ENCODE assay signal across 21 mouse cellular contexts in the genomic region with DNA sequence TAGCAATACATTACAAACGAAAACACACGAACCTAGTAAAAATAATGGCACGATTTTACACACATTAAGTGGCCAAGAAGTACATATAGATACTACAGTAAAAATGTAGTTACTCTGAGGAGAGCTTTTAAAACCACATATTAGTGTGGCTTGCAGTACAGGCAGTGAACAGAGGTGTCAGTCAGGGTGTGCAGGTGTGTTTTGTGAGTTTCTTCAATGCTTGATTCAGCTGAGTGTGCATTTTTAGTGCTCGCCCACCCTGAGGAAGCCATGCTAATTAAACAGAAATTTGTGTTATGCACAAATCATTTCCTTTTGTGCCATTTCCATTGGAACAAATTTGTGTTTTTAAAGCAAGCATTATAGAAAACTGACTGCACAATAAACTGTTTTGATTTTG.
A peak's percentile ranks its signal among the peaks of the same experiment; 100 is the strongest.
DNase-seq lines count a peak whose midpoint lies in the region; ATAC-seq and TF ChIP-seq lines count a peak whose summit lies in the region.
"Had no signal": no experiment of that assay in that cellular context is flagged by ENCODE, and none has a peak within 500 bp of the region (broad histone marks: within the 10 kb centered on the region; RNA-seq: fewer than 3 reads in every experiment).

No protein-coding gene starts in this region.

- intact Hi-C loops in left cerebral cortex, adult 2 months (cut with DNase I): no loop called here
- intact Hi-C loops in left cerebral cortex, postnatal 36 days (cut with DNase I): no loop called here

- peak; percentile 8; the same call in 1 of the 2 replicates for TF ChIP-seq CTCF in left cerebral cortex, adult 2 months (IDR thresholded peaks at IDR 0.05)
- peak in 1 of 2 experiments; percentile 17; a peak in 1 of 4 replicates for TF ChIP-seq CTCF in CH12.LX (conservative IDR thresholded peaks at IDR 0.05 in 1 of 2, IDR thresholded peaks at IDR 0.05 in 1 of 2; ENCODE audit: low read depth in 2 of 2, low read length in 2 of 2)

- dilution Hi-C loops in CH12.LX (cut with MboI; ENCODE audit: extremely low pct_ligation_motif_present, extremely low pct_unique_long_range_greater_than_20kb, low sequenced_read_pairs): no loop called here

- TF ChIP-seq RAD21 in CH12.LX (IDR thresholded peaks at IDR 0.05; ENCODE audit: low read depth, low read length): peak; percentile 24

- H3K36me3 ChIP-seq in CH12.LX (replicated peaks in 1 of 2; ENCODE audit: control insufficient read depth in 1 of 2, insufficient read depth in 1 of 2, low read length in 1 of 2): no peaks in the 10 kb centered on the region
- H3K36me3 ChIP-seq: embryonic facial prominence, embryonic 13.5 days; forebrain, embryonic 12.5 days; G1E; heart, embryonic 13.5 days; hindbrain, embryonic 12.5 days had no signal

- TF ChIP-seq EP300 in CH12.LX (IDR thresholded peaks at IDR 0.05; ENCODE audit: low read length): no peak

- no peaks in the 10 kb centered on the region for H3K79me2 ChIP-seq in CH12.LX (replicated peaks; ENCODE audit: control insufficient read depth, extremely low read depth, insufficient read depth, poor library complexity, severe bottlenecking)

- no peak overlapping the region for H3K4me2 ChIP-seq in CH12.LX (ENCODE audit: insufficient read depth, low read depth, poor library complexity, severe bottlenecking)
- H3K4me2 ChIP-seq: embryonic facial prominence, embryonic 13.5 days; forebrain, embryonic 12.5 days; heart, embryonic 13.5 days; hindbrain, embryonic 12.5 days had no signal

- TF ChIP-seq POLR2A in CH12.LX (IDR thresholded peaks at IDR 0.05; ENCODE audit: low read depth, low read length): no peak

- in situ Hi-C loops in CH12.LX (cut with MboI; ENCODE audit: low pct_ligation_motif_present, low pct_unique_long_range_greater_than_20kb, low sequenced_read_pairs): no loop called here

- H3K4me1 ChIP-seq in CH12.LX (ENCODE audit: control insufficient read depth in 1 of 2, insufficient read depth in 2 of 2): peaks cover 0 to 15% of the 10 kb centered on the region in 2 experiments; a peak in 2 of 4 replicates
- H3K4me1 ChIP-seq: embryonic facial prominence, embryonic 13.5 days; forebrain, embryonic 12.5 days; heart, embryonic 13.5 days; hindbrain, embryonic 12.5 days had no signal

- H3K27ac ChIP-seq in left cerebral cortex, adult 2 months: no peak overlapping the region
- no peak overlapping the region for H3K27ac ChIP-seq in CH12.LX (ENCODE audit: insufficient read depth, low read depth)
- H3K27ac ChIP-seq: embryonic facial prominence, embryonic 13.5 days; forebrain, embryonic 12.5 days; heart, embryonic 13.5 days; hindbrain, embryonic 12.5 days had no signal

- ATAC-seq in frontal cortex, adult (ENCODE audit: low TSS enrichment): peak; percentile 59; the same call in 1 of the 2 replicates
- ATAC-seq in common myeloid progenitor, adult 5-6 weeks (replicated peaks; ENCODE audit: low read depth, poor library complexity, severe bottlenecking): 0 out of 2 replicates have a peak, but pooled peaks have one; percentile 16
- ATAC-seq: hindbrain, embryonic 16.5 days had no signal

- no peak overlapping the region for H3K9ac ChIP-seq in CH12.LX (ENCODE audit: insufficient read depth, low read depth)
- H3K9ac ChIP-seq: embryonic facial prominence, embryonic 13.5 days; forebrain, embryonic 12.5 days; heart, embryonic 13.5 days; hindbrain, embryonic 12.5 days had no signal

- H3K27me3 ChIP-seq in CH12.LX (replicated peaks): no peaks in the 10 kb centered on the region
- H3K27me3 ChIP-seq: embryonic facial prominence, embryonic 13.5 days; forebrain, embryonic 12.5 days; heart, embryonic 13.5 days; hindbrain, embryonic 12.5 days had no signal

- no peaks in the 10 kb centered on the region for H3K9me3 ChIP-seq in CH12.LX (replicated peaks; ENCODE audit: low read length)
- H3K9me3 ChIP-seq: embryonic facial prominence, embryonic 13.5 days; forebrain, embryonic 12.5 days; G1E; heart, embryonic 13.5 days; hindbrain, embryonic 12.5 days had no signal

- DNase-seq in frontal cortex, postnatal 14 days (ENCODE audit: low spot score in 2 of 2): no peak
- DNase-seq in left cerebral cortex, adult 2 months (ENCODE audit: extremely low spot score in 1 of 2, low spot score in 2 of 2): no peak
- DNase-seq in left cerebral cortex, postnatal 36 days (ENCODE audit: low spot score in 2 of 2): no peak
- DNase-seq in CH12.LX (ENCODE audit: extremely low read depth): peak; percentile 14
- DNase-seq in right cerebral cortex, adult 2 months (ENCODE audit: low spot score in 2 of 2): no peak
- no peak for DNase-seq in gastrocnemius, postnatal 25 days
- DNase-seq: adrenal gland, adult 8-10 months; cerebellum, adult 11-12 months; cerebellum, adult 9-10 months; cerebellum, postnatal 25 days; gastrocnemius, postnatal 10 days; heart, postnatal 36 days; kidney, adult 11 months had no signal

- no peak overlapping the region for H3K4me3 ChIP-seq in left cerebral cortex, adult 2 months
- H3K4me3 ChIP-seq in CH12.LX (replicated peaks in 1 of 3; ENCODE audit: low read depth in 2 of 3, low read length in 2 of 3, poor library complexity in 1 of 3): no peak overlapping the region
- H3K4me3 ChIP-seq: embryonic facial prominence, embryonic 13.5 days; forebrain, embryonic 12.5 days; heart, embryonic 13.5 days; hindbrain, embryonic 12.5 days had no signal

TF ChIP-seq in CH12.LX, 34 proteins besides CTCF, POLR2A, EP300 and RAD21:
- TF ChIP-seq HCFC1 (IDR thresholded peaks at IDR 0.05; ENCODE audit: low read depth, low read length) (no peak), MAFK (IDR thresholded peaks at IDR 0.05; ENCODE audit: insufficient replicate concordance, low read length) (peak; percentile 90)
